Mouse (Mus musculus) stomach, postnatal 0 days (tissue): ENCODE measurements around the gene Dnase1l2. TPM values are rescaled to one million over a fixed set of nuclear protein-coding genes. Genes with fewer than 3 reads are reported as not detected.
A peak's percentile ranks its signal among the peaks of the same experiment; 100 is the strongest.

Experiments used
- ATAC-seq: fragments of 200-750 bp; cut with Nextera tagmentation; 2 replicates; pipeline ENCODE4 v1.8.0; 2017; ENCODE audit not compliant: low FRiP score, low TSS enrichment
- DNase-seq: peaks from one replicate; pipeline ENCODE4 v3.0.0-alpha.2; 2016; ENCODE audit warnings: low spot score
- H3K27ac ChIP-seq: fragments of 300-500 bp; sonication (generic); replicated peaks from 2 replicates; pipeline ENCODE4 v1.5.1; 2014; ENCODE audit warnings: mild to moderate bottlenecking, control low read depth
- H3K27me3 ChIP-seq: fragments of 300-500 bp; sonication (generic); 2 replicates; pipeline ENCODE4 v1.6.1; 2014; ENCODE audit warnings: low read length; ENCODE audit not compliant: control insufficient read depth, insufficient read depth
- H3K36me3 ChIP-seq: fragments of 300-500 bp; sonication (generic); 2 replicates; pipeline ENCODE4 v1.6.1; 2014; ENCODE audit warnings: low read length, mixed read lengths; ENCODE audit not compliant: control insufficient read depth, insufficient read depth
- H3K4me1 ChIP-seq: fragments of 300-500 bp; sonication (generic); replicated peaks from 2 replicates; pipeline ENCODE4 v1.6.1; 2014; ENCODE audit warnings: antibody characterized with exemption; ENCODE audit not compliant: control insufficient read depth, insufficient read depth
- H3K4me2 ChIP-seq: fragments of 300-500 bp; sonication (generic); replicated peaks from 2 replicates; pipeline ENCODE4 v1.6.1; 2014; ENCODE audit warnings: low read depth, mild to moderate bottlenecking, control low read depth, moderate library complexity
- H3K4me3 ChIP-seq: fragments of 300-500 bp; sonication (generic); 2 replicates; pipeline ENCODE4 v1.5.1; 2014; ENCODE audit warnings: low read depth, low read length, control low read depth
- H3K9ac ChIP-seq: fragments of 300-500 bp; sonication (generic); 2 replicates; pipeline ENCODE4 v1.6.1; 2014; ENCODE audit warnings: mild to moderate bottlenecking, low read length, control low read depth, mixed read lengths
- H3K9me3 ChIP-seq: fragments of 300-500 bp; sonication (generic); 2 replicates; pipeline ENCODE4 v1.6.1; 2016; ENCODE audit warnings: low read length; ENCODE audit not compliant: control insufficient read depth
- CTCF ChIP-seq: IDR thresholded peaks from 2 replicates; pipeline ENCODE4 v1.5.1; 2016; ENCODE audit warnings: antibody characterized with exemption, low read depth, mild to moderate bottlenecking, moderate library complexity
- EP300 ChIP-seq: optimal IDR thresholded peaks from 2 replicates; pipeline ENCODE3; 2016; ENCODE audit warnings: antibody characterized with exemption
- WGBS: fragments of 180-500 bp; shearing (Covaris S2); extraction: QIAGEN DNeasy Blood & Tissue Kit; methylation state at CpG from one replicate; pipeline ENCODE4 v1.1.7; 2014; 5-methylcytosine and 5-hydroxymethylcytosine counted together
- polyA plus RNA-seq: library from polyadenylated mRNA; unstranded; fragments of >200 nt; fragmentation: Nextera tagmentation; extraction: Ambion mirVana; gene quantifications from 2 replicates; pipeline ENCODE4 v1.2.1, GENCODE M21; 2015

Dnase1l2 gene
- polyA plus RNA-seq, 1 experiment from 2014 or later: 88.0 TPM

- DNase-seq (peak; percentile 97), ATAC-seq (peak; percentile 92)
- Histone ChIP-seq H3K9ac (peak within 1 kb of the TSS; percentile 73), H3K4me1 (peaks cover 4% of the 10 kb centered on the region; the same call in 1 of the 2 replicates), H3K4me2 (peak within 1 kb of the TSS; percentile 60), H3K4me3 (peak within 1 kb of the TSS; percentile 66), H3K9me3 (no peaks in the 10 kb centered on the region), H3K27ac (peak within 1 kb of the TSS; percentile 92), H3K36me3 (peaks cover 23% of the 10 kb centered on the region), H3K27me3 (no peaks in the 10 kb centered on the region)
- WGBS: under 1% methylated on average over 48 of the region's 48 CpGs
- TF ChIP-seq CTCF (peak; percentile 94), EP300 (no peak)
Observed at GRCm38 (mm10) chr17:24478663-24479380, 35.9 kb upstream of the Dnase1l2 start, which contains the start of gene Mlst8. TSS of gene Mlst8 (minus strand) at chr17:24479078.

- Histone ChIP-seq H3K36me3 (peaks cover 23% of the 10 kb centered on the region), H3K27ac (no peak overlapping the region), H3K4me3 (peak overlapping the region; percentile 66), H3K27me3 (no peaks in the 10 kb centered on the region), H3K9ac (peak overlapping the region; percentile 60; the same call in 1 of the 2 replicates), H3K9me3 (no peaks in the 10 kb centered on the region), H3K4me2 (peak overlapping the region; percentile 60), H3K4me1 (peaks cover 4% of the 10 kb centered on the region; the same call in 1 of the 2 replicates)
- TF ChIP-seq CTCF: no peak
- DNase-seq (no peak), ATAC-seq (peak; percentile 21; the same call in 1 of the 2 replicates)
- WGBS: 34% methylated on average over 11 of the region's 11 CpGs
Observed at GRCm38 (mm10) chr17:24477985-24478600, 35.2 kb upstream of the Dnase1l2 start.

- WGBS: 90% methylated on average over 20 of the region's 20 CpGs
- ATAC-seq: no peak
- Histone ChIP-seq H3K4me2 (peak overlapping the region; percentile 60), H3K27ac (no peak overlapping the region), H3K9me3 (no peaks in the 10 kb centered on the region), H3K4me1 (peaks cover 8% of the 10 kb centered on the region; the same call in 1 of the 2 replicates), H3K27me3 (no peaks in the 10 kb centered on the region), H3K9ac (no peak overlapping the region), H3K4me3 (no peak overlapping the region), H3K36me3 (peaks cover 23% of the 10 kb centered on the region)
- TF ChIP-seq CTCF: no peak
- TF ChIP-seq EP300: no peak
- no peak for DNase-seq
Observed at GRCm38 (mm10) chr17:24477053-24477984, 34.4 kb upstream of the Dnase1l2 start.

DNA sequence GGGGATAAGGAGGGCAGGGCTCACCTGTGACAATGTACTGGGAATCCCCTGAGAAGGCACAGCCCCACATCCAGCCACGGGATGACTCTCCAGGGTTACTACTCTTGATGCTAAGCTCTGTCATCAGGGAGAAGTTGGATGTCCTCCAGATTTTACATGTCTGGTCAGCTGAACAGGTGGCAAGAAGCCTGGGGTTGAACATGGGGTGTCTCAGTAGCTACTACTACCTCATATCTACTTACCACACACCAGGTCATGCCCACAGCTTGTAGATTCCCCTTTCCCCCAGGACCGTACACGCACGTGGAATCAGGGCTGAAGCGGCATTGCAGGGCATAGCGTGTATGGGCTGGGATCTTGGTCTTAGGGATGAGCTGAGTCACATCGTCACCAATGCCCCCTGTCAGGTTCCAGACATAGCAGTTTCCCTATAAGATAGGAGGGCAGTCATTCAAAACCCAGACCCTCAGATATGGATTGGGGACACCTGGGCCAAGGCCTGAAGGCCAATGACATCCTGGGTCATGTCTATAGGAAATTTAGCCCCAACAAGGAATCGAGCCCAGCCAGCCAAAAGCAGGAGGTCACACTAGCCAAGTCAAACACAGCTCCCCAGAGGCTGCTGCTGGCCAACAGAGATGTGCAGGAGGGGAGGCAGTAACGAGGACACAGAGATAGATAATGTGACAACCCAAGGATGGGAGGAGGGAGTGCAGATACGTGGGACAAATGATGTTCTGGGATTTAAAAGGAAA is 33.3 kb upstream of the Dnase1l2 start:
- Histone ChIP-seq H3K27me3 (no peaks in the 10 kb centered on the region), H3K36me3 (peaks cover 23% of the 10 kb centered on the region), H3K4me3 (no peak overlapping the region), H3K4me1 (peaks cover 9% of the 10 kb centered on the region; the same call in 1 of the 2 replicates), H3K4me2 (no peak overlapping the region), H3K9me3 (no peaks in the 10 kb centered on the region), H3K9ac (no peak overlapping the region), H3K27ac (no peak overlapping the region)
- ATAC-seq (no peak), DNase-seq (no peak)
- TF ChIP-seq CTCF (no peak), EP300 (no peak)
- WGBS: 94% methylated on average over 10 of the region's 10 CpGs

DNA sequence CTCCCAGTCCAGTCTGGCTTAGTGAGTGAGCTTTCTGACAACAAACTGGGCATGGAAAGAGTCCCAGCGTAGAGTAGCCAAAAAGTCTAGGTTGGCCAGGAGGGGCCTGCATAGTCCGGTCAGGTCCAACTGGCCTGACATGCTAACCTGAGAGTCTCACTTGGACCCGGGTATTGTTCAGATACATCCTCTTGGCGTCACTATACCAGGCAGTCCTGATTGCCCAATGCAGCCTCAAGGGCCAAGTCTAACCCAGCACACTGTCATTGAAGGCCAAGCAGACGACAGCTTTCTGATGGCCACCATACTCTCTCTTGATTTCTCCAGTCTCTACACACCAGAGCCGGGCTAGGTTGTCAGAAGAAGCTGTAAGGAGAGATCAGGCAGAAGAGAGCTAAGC is 32.7 kb upstream of the Dnase1l2 start:
- Histone ChIP-seq H3K27ac (no peak overlapping the region), H3K9me3 (no peaks in the 10 kb centered on the region), H3K9ac (no peak overlapping the region), H3K4me2 (no peak overlapping the region), H3K4me1 (peaks cover 11% of the 10 kb centered on the region; the same call in 1 of the 2 replicates), H3K27me3 (no peaks in the 10 kb centered on the region), H3K4me3 (no peak overlapping the region), H3K36me3 (peaks cover 23% of the 10 kb centered on the region)
- no peak for ATAC-seq
- 91% methylated on average over 6 of the region's 6 CpGs for WGBS
- no peak for TF ChIP-seq CTCF
- no peak for TF ChIP-seq EP300
- no peak for DNase-seq
